ENCODE assay signal across 24 mouse cellular contexts in genomic region chr2:126036121-126036520, GRCm38 (mm10). TPM values are rescaled to one million over a fixed set of nuclear protein-coding genes. Genes with fewer than 3 reads are reported as not detected.
DNase-seq lines count a peak whose midpoint lies in the region; ATAC-seq lines count a peak whose summit lies in the region.
"Had no signal": no experiment of that assay in that cellular context is flagged by ENCODE, and none has a peak within 500 bp of the region (broad histone marks: within the 10 kb centered on the region; RNA-seq: fewer than 3 reads in every experiment).

No protein-coding gene starts in this region.

- WGBS in heart, embryonic 13.5 days: 83% methylated on average over 4 of the region's 4 CpGs
- 77% methylated on average over 4 of the region's 4 CpGs for WGBS in lung, embryonic 16.5 days
- WGBS in embryonic facial prominence, embryonic 15.5 days: 86% methylated on average over 4 of the region's 4 CpGs
- 85% methylated on average over 4 of the region's 4 CpGs for WGBS in stomach, embryonic 16.5 days

- ATAC-seq in heart, embryonic 13.5 days (ENCODE audit: extremely low read depth, insufficient number of reproducible peaks, low FRiP score, low TSS enrichment): no peak
- no peak for ATAC-seq in lung, embryonic 16.5 days (ENCODE audit: low read depth)
- ATAC-seq in embryonic facial prominence, embryonic 15.5 days (ENCODE audit: insufficient number of reproducible peaks, low FRiP score, low TSS enrichment, low read depth): no peak
- ATAC-seq in stomach, embryonic 16.5 days (ENCODE audit: insufficient read depth, low FRiP score): no peak
- ATAC-seq: inflammation-experienced regulatory T-cells, adult 6 months had no signal

- no peak for DNase-seq in heart, postnatal 4 days
- DNase-seq in lung, postnatal 14 days: no peak
- DNase-seq in ovary, postnatal 36 days (ENCODE audit: low spot score): no peak
- DNase-seq in right cerebral cortex, postnatal 10 days (ENCODE audit: low spot score in 2 of 2): no peak
- DNase-seq: adrenal gland, adult 8-10 months; cerebellum, adult 8-10 months; gastrocnemius, postnatal 14 days; heart, postnatal 14 days; kidney, adult 8-10 months; kidney, postnatal 14 days; lung, adult 18-20 months; right cerebral cortex, adult 18-20 months; thymus, adult 18-20 months; thymus, postnatal 4 days had no signal

- no peak overlapping the region for H3K9ac ChIP-seq in heart, embryonic 13.5 days
- H3K9ac ChIP-seq in lung, embryonic 16.5 days (ENCODE audit: low read length): peak overlapping the region; percentile 59
- no peak overlapping the region for H3K9ac ChIP-seq in embryonic facial prominence, embryonic 15.5 days
- H3K9ac ChIP-seq in stomach, embryonic 16.5 days (ENCODE audit: low read length): peak overlapping the region; percentile 52; the same call in 1 of the 2 replicates
- H3K9ac ChIP-seq: hindbrain, embryonic 13.5 days had no signal

- no peak overlapping the region for H3K27ac ChIP-seq in heart, embryonic 13.5 days (replicated peaks)
- H3K27ac ChIP-seq in lung, embryonic 16.5 days (ENCODE audit: low read length): peak overlapping the region; percentile 22
- H3K27ac ChIP-seq in embryonic facial prominence, embryonic 15.5 days (replicated peaks): no peak overlapping the region
- H3K27ac ChIP-seq in stomach, embryonic 16.5 days (ENCODE audit: low read length): no peak overlapping the region
- H3K27ac ChIP-seq: forebrain, embryonic 10.5 days; hindbrain, embryonic 13.5 days; layer of hippocampus, adult 2 months had no signal

- no peaks in the 10 kb centered on the region for H3K9me3 ChIP-seq in heart, embryonic 13.5 days
- no peaks in the 10 kb centered on the region for H3K9me3 ChIP-seq in lung, embryonic 16.5 days (ENCODE audit: control insufficient read depth, low read length)
- no peaks in the 10 kb centered on the region for H3K9me3 ChIP-seq in embryonic facial prominence, embryonic 15.5 days (replicated peaks)
- H3K9me3 ChIP-seq in stomach, embryonic 16.5 days (replicated peaks; ENCODE audit: control insufficient read depth, low read length): no peaks in the 10 kb centered on the region
- H3K9me3 ChIP-seq: forebrain, embryonic 10.5 days; hindbrain, embryonic 13.5 days had no signal

- H3K4me1 ChIP-seq in heart, embryonic 13.5 days: peaks cover 47% of the 10 kb centered on the region
- peaks cover 7% of the 10 kb centered on the region for H3K4me1 ChIP-seq in lung, embryonic 16.5 days (replicated peaks; ENCODE audit: control insufficient read depth, insufficient read depth, low read length)
- H3K4me1 ChIP-seq in embryonic facial prominence, embryonic 15.5 days: 0 out of 2 replicates have a peak, but pooled peaks cover 3% of the 10 kb centered on the region
- peaks cover 7% of the 10 kb centered on the region; the same call in 1 of the 2 replicates for H3K4me1 ChIP-seq in stomach, embryonic 16.5 days (ENCODE audit: control insufficient read depth, insufficient read depth, low read length)
- H3K4me1 ChIP-seq: hindbrain, embryonic 13.5 days had no signal

- peak overlapping the region; percentile 29; the same call in 1 of the 2 replicates for H3K4me2 ChIP-seq in heart, embryonic 13.5 days
- H3K4me2 ChIP-seq in lung, embryonic 16.5 days (ENCODE audit: low read depth, low read length): peak overlapping the region; percentile 56
- peak overlapping the region; percentile 42 for H3K4me2 ChIP-seq in embryonic facial prominence, embryonic 15.5 days (replicated peaks)
- peak overlapping the region; percentile 49 for H3K4me2 ChIP-seq in stomach, embryonic 16.5 days (ENCODE audit: low read depth, low read length)
- H3K4me2 ChIP-seq: hindbrain, embryonic 13.5 days; liver, embryonic 11.5 days had no signal

- no peaks in the 10 kb centered on the region for H3K36me3 ChIP-seq in heart, embryonic 13.5 days
- no peaks in the 10 kb centered on the region for H3K36me3 ChIP-seq in lung, embryonic 16.5 days (ENCODE audit: control insufficient read depth, insufficient read depth, low read length)
- no peaks in the 10 kb centered on the region for H3K36me3 ChIP-seq in embryonic facial prominence, embryonic 15.5 days
- H3K36me3 ChIP-seq in stomach, embryonic 16.5 days (ENCODE audit: control insufficient read depth, insufficient read depth, low read length): no peaks in the 10 kb centered on the region
- H3K36me3 ChIP-seq: forebrain, embryonic 10.5 days; hindbrain, embryonic 13.5 days had no signal

- no peaks in the 10 kb centered on the region for H3K27me3 ChIP-seq in heart, embryonic 13.5 days (replicated peaks)
- no peaks in the 10 kb centered on the region for H3K27me3 ChIP-seq in lung, embryonic 16.5 days (ENCODE audit: control insufficient read depth, insufficient read depth, low read depth, low read length)
- H3K27me3 ChIP-seq in embryonic facial prominence, embryonic 15.5 days: no peaks in the 10 kb centered on the region
- H3K27me3 ChIP-seq in stomach, embryonic 16.5 days (ENCODE audit: control insufficient read depth, insufficient read depth, low read length): no peaks in the 10 kb centered on the region
- H3K27me3 ChIP-seq: hindbrain, embryonic 13.5 days had no signal

- H3K4me3 ChIP-seq in heart, embryonic 13.5 days: no peak overlapping the region
- H3K4me3 ChIP-seq in lung, embryonic 16.5 days (ENCODE audit: low read length): peak overlapping the region; percentile 39
- H3K4me3 ChIP-seq in embryonic facial prominence, embryonic 15.5 days (replicated peaks): peak overlapping the region; percentile 34
- H3K4me3 ChIP-seq in stomach, embryonic 16.5 days (replicated peaks; ENCODE audit: low read length): peak overlapping the region; percentile 33
- H3K4me3 ChIP-seq: forebrain, embryonic 10.5 days; hindbrain, embryonic 13.5 days; layer of hippocampus, adult 2 months had no signal

RNA-seq across cellular contexts. Expression of gene Fgf7, which starts 1.7 kb away (rescaled TPM):
- 0.60 and 0.76 TPM in 2 replicates for polyA plus RNA-seq in heart, embryonic 13.5 days (2015; fragmentation: Nextera tagmentation; extraction: Ambion mirVana)
- total RNA-seq in heart, postnatal 4 days (2021): under 1 TPM; 0.55 to 0.59 TPM
- polyA plus RNA-seq in lung, embryonic 16.5 days (2015; fragmentation: Nextera tagmentation; extraction: Ambion mirVana): 16.3 and 19.2 TPM in 2 replicates
- polyA plus RNA-seq in embryonic facial prominence, embryonic 15.5 days (2015; fragmentation: Nextera tagmentation; extraction: Ambion mirVana): 14.8 and 15.8 TPM in 2 replicates
- 6.7 and 9.3 TPM in 2 replicates for polyA plus RNA-seq in stomach, embryonic 16.5 days (2015; fragmentation: Nextera tagmentation; extraction: Ambion mirVana)
- total RNA-seq: left cerebral cortex, postnatal 25 days had no signal
- polyA plus RNA-seq: inflammation-experienced regulatory T-cells, adult 6 months had no signal

Comparison
In these comparisons a context has a peak if more than half of its experiments do, and no peak if none do; other contexts are left out.
1. H3K9ac ChIP-seq: peak in lung, embryonic 16.5 days (single experiment) and stomach, embryonic 16.5 days (single experiment); none in heart, embryonic 13.5 days (single experiment) and embryonic facial prominence, embryonic 15.5 days (single experiment).
2. Peak in every context shown above with its lines, with median percentiles within 50 percentile points of each other: H3K4me2 ChIP-seq.